Mouse (Mus musculus): ENCODE results near the gene Amer2.
"Not testable (repeated sequence)": the region's sequence is repeated elsewhere in the genome, so short reads cannot be mapped to it uniquely, and the experiment has no call there.

Gene Amer2

GRCm38 (mm10) chr14:60372821-60373309 lies at the start of gene Amer2:
Gene Amer2 (plus strand): TSS chr14:60373259.
- peak; percentile 87 to 90 for DNase-seq

DNA sequence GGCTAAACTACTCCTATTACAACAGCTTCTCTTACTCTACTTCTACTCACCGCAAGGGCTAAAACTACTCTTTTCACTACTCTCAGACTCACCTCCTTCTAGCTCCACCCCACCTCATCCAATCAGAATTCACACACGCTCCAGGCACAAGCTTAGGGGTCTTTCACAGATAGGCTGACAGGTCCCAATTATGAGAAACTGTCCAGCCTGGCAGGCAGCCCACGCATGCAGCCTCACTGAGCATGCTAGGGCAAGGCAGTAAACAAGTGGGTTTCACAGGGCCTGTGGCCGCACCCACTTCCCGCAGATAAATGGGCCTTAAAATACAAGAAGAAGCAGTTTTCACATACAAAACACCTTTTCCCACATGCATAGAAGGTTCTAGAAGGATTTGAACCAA lies 33.1 kb upstream of the Amer2 start:
- DNase-seq: not testable (repeated sequence)

DNA sequence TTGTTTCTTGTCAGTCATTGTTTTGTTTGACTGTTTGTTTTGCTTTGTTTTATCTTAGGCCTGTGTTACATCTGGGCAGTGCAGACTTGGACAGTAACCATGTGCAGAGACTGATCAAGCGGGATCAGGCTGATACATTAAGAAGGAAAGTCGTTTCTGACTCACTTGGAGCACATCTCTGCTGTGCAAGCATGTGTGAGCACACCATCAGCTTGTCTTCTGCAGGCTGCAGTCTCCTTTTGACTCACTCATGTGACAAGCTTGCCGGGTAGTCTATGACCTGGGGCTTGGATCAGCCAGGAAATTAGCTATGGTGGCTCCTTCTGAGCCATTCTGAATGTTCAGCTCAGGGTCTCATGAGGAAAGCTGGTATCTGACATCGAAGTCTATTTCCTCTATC lies 32.5 kb upstream of the Amer2 start:
- no peak for DNase-seq

- DNase-seq: no peak
Measured at GRCm38 (mm10) chr14:60345326-60345876, 27.7 kb upstream of the Amer2 start.

DNA sequence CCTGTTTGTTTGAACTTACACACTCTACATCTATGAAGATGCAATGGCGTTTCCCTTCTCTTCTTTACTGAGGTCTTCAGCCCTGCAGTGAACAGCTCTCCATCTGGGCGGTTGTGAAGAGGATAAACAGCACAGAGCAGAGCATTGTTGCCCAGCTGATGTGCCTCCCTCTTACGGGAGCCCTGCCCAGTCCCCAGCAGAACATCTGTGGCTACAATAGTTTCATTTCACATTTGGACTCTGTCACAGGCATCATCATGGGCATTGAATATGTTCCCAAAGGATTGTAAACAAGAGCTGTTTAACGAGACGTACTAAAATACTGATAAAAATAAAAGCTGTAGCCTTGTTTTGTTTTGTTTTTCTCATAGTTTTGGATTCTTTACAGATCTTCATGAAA lies 14.7 kb upstream of the Amer2 start:
- no peak for DNase-seq

DNA sequence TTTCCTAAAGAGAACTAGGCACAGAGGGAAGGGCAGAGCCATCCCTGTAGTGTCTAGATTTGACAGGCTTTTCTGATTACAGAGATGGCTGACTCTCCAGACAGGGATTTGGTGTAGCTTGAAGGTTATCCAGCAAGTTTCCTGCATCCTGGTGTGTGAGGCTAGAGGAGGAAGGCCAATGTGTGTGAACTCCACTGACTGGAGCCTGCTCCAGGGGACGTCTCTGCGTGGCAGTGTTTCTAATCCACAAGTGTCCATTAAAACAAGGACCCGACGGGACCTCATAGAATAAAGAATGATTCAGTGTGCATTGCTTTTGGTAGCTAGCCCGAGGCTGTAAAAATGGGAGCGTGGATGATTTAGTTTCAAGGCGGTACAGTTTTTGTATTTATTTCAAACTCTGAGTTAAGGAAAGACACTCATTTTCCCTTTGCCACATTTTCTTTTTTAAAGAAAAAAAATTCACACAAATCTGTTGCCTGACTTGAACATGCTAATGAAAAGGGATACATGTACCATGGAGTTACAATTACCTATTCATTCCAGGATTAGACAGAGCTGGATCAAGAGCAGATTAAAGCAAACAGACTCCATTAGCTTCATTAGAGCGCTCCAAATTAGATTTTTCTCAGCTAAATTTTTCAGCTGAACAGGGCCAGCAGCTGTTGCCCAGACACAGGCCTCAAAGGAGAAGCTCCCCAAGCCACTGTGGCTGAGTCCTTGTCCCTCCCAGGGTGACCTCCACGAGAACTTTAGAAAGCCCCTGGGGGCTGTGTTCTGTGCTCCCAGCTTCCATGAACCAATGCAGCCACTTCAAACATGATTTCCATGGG lies 11.5 kb upstream of the Amer2 start:
- no peak for DNase-seq

DNA sequence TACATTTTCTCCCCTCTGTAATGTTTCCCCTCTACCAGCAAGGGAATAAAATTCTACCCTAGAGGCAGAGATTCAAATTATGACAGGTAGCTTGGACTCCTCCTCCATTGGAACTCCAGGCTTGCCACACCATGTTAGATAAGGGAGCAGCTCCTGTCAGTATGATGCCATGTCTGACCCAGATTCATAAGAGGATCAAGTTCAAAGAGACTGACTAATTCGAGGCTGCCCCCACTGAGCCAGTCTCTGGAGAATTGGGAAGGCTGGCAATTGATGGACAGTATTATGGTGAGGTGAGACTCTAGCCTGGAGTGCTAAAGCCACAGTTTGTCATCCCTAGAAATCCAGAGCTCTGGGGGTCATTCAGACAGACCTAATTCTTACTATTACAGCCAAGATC lies 6.3 kb upstream of the Amer2 start:
- peak in 1 of 2 experiments; percentile 11 for DNase-seq

- DNase-seq: peak; percentile 53 to 61
Measured at GRCm38 (mm10) chr14:60368769-60369666, 4.0 kb upstream of the Amer2 start.

- peak in 1 of 2 experiments; percentile 47 for DNase-seq
Measured at GRCm38 (mm10) chr14:60369667-60370315, 3.3 kb upstream of the Amer2 start.

GRCm38 (mm10) chr14:60377107-60377506 lies 4.0 kb downstream of the Amer2 start:
- no peak for DNase-seq

- DNase-seq: peak; percentile 91 to 92
Measured at GRCm38 (mm10) chr14:60377546-60377945, 4.5 kb downstream of the Amer2 start.

GRCm38 (mm10) chr14:60378057-60378565 lies 5.1 kb downstream of the Amer2 start:
- peak; percentile 95 to 97 for DNase-seq

- peak; percentile 72 to 76 for DNase-seq
Measured at GRCm38 (mm10) chr14:60378566-60379322, 5.7 kb downstream of the Amer2 start.

GRCm38 (mm10) chr14:60379323-60379957 lies 6.4 kb downstream of the Amer2 start:
- peak; percentile 68 to 69 for DNase-seq

- peak in 1 of 2 experiments; percentile 58 for DNase-seq
Measured at GRCm38 (mm10) chr14:60379958-60380330, 6.9 kb downstream of the Amer2 start.

DNA sequence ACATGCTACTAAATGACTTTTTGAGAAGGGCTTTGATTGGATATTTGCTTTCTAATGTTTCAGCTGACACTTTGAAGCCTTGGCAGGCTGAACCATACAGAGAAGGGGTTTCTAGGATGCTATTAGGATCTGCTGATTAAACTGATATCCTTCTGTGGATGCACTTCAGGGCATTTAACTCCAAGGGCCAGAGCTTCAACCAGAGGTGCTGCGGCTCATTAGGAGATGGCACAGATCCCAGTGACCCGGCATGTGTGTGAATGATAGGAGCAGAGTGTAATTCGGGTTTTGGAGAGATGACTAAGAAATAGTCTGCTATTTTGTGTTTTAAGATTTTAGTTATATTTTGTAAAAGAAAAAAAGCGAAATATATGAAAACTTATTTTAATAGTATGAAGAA lies 8.6 kb downstream of the Amer2 start:
- DNase-seq: peak in 1 of 2 experiments; percentile 57

DNA sequence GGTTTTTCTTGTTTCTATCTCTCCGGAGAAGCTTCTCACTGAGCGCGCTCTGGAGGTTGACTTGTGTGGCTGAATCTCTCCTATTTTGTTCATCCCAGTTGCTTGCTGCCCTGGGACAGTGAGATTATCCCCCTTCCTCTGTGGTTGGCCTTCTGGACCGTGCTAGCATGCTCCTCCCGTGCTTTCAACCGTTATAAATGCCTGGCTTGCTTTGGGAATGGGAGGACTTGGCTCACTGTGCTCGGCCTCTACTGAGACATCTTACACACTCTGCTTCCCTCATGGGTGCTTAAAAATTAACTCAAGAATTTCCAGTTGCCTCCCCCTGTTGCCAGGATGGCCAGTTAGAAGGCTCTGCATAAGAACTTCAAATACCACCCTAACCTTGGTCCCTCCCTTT lies 10.8 kb downstream of the Amer2 start:
- DNase-seq: peak; percentile 56 to 74

- no peak for DNase-seq
Measured at GRCm38 (mm10) chr14:60384269-60384668, 11.2 kb downstream of the Amer2 start.

GRCm38 (mm10) chr14:60385079-60385643 lies 12.1 kb downstream of the Amer2 start:
- no peak for DNase-seq

Data from cerebellum, postnatal 14 days (tissue).